Mouse (Mus musculus) heart, postnatal 25 days (tissue): ENCODE measurements at regions not wholly inside any gene's neighbourhood (a gene's known extent, or its start where the extent isn't known, plus 50 kb on each side); places are given as distances from the start of the nearest gene placed in this dataset.

Experiments used
- DNase-seq: peaks from one replicate; pipeline ENCODE4 v3.0.0; 2022; ENCODE audit warnings: low spot score
- intact Hi-C: fragments of 180-260 bp; cut with DNase I; formaldehyde crosslinking; loops from one replicate; pipeline ENCODE4 v1.15.1; 2025

DNA sequence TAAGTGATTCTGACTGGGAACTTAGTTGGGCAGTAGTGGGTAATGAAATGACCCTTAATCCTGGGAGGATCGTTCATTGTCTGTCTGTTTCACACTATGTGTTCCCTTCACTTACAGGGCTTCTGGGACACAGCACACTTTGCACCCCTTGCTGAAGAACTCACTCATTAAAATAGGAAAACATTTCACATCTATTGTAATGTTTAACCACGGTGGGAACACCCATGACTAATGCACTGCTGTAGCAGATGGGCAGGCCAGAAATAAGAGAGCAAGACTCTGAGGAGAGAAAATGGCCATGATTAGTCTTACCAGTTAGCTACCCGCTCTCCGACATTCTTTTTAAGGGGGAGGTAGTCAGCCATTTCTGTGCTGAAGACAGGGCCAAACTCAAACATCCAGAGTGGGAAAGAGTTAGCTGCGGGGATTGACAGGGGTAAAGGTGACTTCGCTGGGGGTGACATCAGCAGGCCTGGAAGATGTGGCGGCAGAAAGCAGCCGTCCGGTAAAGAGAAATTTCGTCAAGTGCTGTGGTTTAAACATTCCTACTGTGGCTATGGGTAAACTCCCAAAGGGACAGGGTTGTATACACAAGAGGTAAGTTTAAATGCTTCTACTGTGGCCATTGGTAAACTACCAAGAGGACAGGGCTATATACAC is 167.3 kb upstream of the Agap1 start:
- intact Hi-C loops, result no loop called here
- no peak for DNase-seq

DNA sequence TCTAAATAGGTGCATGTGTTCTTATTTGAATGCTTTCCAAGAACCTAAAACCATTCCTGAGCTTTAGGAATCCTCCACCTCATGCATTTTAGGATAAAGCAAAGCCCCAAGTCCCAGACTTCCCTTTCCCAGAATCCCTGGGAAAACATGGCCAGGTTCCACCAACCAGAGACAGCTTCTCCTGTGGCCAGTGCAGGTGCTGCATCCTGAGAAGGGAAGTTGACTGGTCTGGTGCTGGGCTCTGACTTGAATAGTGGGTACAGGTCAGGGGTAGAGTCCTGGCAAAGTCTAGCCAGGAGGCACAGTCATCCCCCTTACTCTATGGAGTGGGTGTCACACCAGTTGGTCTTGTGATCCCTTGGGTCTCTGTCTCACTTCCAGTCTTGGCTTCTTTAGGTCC is 166.6 kb upstream of the Agap1 start:
- no peak for DNase-seq
- intact Hi-C loops, result no loop called here

DNA sequence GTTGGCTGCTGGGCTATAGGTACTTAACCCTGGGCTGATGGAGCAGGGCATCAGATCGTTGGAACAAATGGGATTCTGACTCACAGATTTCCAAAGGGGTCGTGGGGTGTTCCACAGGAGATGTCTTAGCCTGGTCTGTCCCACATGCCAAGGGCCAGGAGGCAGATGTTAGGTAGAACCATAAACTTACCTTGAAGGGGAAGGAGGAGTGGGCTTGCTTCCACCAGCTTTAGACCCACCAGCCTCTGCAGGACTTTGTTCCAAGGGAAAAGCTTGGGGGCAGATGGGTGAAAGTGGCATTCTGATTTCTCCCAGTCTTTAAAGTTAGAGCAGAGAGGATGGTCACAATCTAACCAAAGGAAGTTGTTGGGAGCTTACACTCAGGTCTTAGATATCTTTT is 165.7 kb upstream of the Agap1 start:
- intact Hi-C loops, result no loop called here
- no peak for DNase-seq

DNA sequence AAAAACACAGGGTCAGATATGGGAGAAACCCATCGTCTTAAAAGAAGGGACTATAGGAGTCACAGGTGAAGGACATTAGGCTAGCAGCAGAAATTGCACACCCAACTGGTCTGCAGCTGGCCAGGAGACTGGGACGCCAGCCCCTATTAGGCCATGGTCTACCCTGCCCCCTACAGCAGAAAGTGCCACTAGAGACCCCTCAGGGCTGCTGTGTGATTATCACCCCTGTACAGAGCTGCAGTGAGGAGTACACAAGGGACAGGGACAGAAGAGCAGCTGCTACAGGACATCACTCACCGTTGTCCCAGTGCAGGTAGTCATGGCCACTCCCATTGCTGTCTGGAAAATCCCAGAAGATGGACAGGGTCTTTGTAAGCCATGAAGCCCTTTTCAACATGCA is 157.9 kb upstream of the Agap1 start:
- DNase-seq, result no peak
- intact Hi-C loops, result no loop called here

DNA sequence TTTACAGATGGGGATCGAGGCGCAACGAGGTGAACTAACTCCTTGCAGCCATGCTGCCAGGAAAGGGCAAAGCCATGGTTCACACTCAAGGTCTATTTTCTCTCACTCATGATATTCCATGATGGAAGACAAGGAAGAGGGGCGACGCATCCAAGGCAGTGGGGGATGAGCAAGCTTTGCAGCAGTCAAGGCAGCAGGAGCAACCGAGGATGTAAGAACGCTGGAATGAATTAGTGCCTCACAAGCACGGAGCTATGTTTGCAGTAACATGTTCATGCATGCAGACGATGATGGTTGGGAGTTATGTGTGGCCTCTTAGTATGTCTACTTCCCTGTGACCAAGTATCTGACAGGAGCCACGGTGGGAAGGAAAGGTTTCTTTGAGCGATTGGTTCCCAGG is 156.8 kb upstream of the Agap1 start:
- DNase-seq, result no peak
- intact Hi-C loops, result no loop called here

DNA sequence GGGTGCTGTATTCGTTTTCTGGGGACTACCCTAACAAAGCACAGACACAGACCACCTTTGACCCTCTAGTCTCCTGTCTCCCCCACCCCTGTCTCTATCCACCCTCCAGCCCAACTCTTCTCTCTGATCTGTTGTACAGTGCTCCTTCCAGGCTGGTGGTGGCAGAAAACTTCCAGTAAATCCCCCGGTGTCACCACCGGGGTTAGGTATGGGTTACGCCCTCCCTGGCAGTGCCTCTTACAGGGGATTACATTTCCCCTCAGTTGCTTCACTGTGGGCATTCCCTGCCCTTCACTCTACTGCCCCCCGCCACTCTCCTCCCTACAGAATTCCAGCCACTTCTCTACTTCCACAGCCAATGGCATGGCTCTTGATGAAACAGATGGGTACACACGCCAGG is 153.5 kb upstream of the Agap1 start:
- no peak for DNase-seq
- intact Hi-C loops, result no loop called here

DNA sequence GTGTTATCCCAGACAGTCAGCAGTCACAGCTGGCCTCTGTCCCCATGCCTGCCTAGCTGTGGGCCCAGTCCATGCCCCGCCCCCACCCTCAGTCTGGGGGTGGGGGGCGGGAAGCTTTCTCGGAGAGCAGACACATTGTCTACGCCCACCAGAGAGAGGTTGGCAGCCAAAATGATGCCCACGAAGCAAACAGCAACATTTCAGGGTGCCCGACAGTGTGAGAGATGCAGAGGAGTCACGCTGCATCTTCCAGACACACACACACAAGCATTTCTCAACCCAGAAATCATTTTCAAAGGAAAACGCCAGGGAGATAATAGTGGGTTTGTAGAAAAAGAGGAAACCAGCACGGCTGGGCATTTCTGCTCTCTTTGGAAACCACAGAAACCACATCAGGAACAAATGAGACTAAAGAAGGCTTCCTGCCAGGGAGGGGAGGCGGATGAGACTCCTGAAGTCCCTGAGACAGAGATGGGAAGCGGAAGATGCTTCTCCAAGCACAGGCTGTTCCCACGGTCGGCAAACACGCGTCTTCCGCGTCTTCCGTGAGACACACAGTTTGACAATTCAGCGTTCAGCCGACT is 152.1 kb upstream of the Agap1 start:
- no peak for DNase-seq

DNA sequence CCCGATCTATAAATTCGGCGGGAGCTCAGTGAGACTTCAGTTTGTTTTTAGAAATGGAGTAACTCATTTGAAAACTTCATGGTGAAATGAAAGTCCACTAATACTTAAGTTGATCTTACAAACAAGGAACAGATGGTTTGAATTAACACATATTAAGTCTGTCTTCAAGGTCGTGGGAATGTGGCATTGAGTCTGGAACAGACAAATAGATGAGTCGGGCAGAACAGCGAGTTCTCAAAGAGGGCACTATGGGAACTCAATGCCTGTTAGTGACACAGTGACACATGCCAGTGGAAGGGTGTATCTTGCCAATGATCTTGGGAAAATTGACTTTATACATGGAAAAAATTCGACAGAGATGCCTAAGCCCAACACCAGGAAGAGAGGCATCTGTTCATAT is 149.4 kb upstream of the Agap1 start:
- DNase-seq, result no peak
- intact Hi-C loops, result no loop called here

More for the DNA sequence above, 152.1 kb upstream of the Agap1 start:
- intact Hi-C loops, result no loop called here

DNA sequence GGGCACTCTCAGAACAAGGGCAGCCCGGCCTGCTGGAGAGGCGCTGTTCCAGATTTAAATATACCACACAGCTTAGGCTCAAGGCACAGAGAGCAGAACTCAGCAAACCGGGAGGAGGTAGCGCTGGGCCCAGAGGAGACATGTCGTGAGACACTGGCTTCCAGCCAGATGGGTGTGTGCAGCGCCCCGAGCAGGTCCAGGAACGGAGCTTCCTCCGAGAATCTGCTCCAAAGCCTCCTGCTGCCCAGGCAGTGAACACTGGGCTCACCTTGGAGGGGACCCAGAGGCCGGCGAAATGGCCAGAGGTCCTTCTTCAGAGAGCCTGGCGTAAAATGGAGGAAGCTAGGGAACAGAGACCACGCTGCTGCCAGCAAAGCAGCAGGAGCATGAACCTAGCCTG is 145.8 kb upstream of the Agap1 start:
- intact Hi-C loops, result no loop called here
- DNase-seq, result peak; percentile 17

DNA sequence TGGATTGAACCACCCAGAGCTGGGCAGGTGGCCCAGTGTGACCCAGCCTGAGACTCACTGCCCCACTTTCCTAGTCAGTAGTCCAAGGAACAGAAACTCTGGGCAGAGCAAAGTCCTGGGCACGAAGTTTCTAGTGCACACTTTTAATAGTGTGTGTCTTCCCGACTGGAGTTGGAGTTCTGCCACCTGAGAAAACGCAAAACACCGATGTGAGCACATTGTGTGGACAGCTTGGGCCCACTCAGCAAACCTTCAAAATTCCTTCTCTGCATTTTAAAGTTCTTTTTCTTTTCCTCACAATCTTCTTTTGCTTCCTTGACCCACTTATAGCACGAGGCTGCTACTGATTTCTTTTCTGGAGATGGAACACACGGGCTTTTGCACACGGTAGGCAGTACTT is 141.5 kb upstream of the Agap1 start:
- intact Hi-C loops, result no loop called here

DNA sequence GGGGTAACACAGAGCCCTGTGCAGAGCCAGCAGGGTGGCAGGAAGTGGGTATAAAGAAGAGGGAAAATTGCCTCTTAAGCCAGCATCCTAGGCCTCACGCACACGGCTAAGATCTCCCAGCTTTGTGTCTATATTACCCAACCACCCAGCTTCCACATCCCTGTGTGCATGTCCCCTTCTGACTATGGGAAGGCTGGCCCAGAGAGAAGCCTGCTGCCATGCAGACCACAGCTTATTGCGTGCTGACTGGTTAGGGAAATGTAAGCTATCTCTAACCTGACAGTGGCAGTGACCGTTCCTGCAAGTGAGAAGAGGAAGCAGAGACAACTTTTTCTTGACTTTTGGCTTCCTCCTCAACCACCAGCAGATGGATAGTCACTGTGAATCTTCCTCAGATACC is 136.7 kb upstream of the Agap1 start:
- intact Hi-C loops, result no loop called here
- no peak for DNase-seq

More for the DNA sequence above, 141.5 kb upstream of the Agap1 start:
- no peak for DNase-seq

DNA sequence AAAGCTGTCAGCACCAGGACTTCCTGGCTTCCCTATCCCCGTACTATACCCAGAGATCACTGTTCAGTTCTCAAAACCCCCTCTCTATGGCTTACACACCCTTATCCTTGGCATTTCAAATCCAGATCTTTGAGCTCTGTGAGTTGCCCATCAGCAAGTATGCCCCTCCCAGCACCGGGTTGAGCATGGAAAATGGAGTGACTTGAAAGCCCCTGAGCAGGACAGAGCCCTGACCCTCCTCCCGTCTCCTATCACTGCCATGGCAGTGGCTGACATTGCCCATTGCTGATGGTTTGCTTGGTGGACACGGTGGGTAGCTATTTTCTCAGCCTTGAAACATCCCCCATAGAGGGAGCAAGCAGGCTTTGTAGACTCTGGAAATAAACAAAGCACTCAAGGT is 135.9 kb upstream of the Agap1 start:
- no peak for DNase-seq
- intact Hi-C loops, result no loop called here

DNA sequence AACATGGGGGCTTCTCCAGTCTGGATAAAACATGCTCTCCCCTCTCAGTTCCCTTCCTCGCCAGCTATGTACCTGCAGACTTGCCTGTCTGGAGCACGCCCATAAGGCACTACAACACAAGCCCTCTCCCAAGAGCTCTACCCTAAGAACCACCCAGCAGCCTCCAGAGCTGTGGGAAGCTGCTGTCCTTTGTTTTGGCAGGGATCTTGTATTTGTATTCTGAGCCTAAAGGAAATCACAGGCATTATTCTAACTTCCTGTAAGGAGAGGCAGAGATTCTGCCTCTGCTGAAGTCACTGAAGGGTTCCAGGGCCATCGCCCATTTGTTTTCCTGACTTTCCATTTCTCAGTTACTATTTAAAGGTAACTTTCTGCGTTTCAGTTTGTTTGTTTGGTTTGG is 132.0 kb upstream of the Agap1 start:
- intact Hi-C loops, result loop anchor here (1.0 to 5.0 kb wide), 5 partner anchors 85 to 310 kb away; no protein-coding TSS in a partner anchor

DNA sequence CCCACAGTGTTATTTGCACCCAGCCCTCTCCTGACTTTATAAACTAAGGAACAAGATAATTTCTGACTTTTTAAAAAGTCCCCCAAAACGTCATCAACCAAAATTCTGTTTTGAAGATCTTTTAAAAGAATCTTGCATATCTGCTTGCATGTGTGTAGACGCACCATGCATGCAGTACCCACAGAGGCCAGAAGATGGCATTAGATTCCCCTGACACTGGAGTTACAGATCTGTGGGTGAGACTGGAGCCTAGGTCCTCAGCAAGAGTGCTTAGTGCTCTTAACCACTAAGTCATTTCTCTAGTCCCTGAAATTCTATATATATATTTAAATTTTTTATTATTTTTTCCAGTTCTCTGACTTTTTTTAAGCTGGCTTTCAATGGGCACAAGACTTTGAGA is 131.5 kb upstream of the Agap1 start:
- intact Hi-C loops, result loop anchor here (1.0 to 5.0 kb wide), 5 partner anchors 86 to 309 kb away; no protein-coding TSS in a partner anchor
- DNase-seq, result no peak

More for the DNA sequence above, 132.0 kb upstream of the Agap1 start:
- no peak for DNase-seq

DNA sequence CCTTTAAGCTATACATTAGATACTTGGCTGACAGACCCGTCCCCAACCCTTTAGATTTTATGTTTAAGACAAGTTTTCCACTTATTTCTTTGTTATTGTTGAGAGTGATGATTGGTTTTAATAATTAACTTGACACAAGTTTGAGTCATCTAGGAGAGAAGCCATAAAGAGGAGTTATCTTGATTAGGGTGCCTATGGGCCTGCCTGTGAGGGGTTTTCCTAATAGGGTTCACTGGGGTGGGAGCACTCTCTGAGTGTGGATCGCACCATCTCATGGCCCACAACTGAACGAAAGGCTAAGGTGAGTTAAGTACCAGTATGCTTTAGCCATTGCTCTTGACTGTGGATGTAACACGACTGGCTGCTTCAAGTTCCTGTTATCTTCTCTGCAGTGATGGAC is 123.3 kb upstream of the Agap1 start:
- no peak for DNase-seq
- intact Hi-C loops, result no loop called here

DNA sequence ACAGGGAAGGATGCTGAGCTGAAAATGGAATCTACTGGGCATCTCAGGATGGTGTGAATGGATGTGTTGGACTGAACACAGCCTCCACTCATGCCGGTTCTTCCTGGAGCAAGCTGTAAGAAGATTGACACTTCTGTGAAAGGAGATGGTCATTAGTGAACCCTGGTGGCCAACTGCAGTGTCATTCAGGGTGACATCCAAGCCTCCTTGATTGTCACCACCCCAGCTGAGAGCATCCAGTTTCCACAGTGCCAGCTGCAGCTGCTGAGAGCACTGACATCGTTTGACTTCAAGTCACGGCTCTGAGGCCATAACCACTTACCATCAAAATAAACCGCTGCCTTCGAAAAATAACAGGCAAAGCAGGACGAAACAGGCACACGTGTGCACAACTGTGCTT is 121.9 kb upstream of the Agap1 start:
- DNase-seq, result no peak
- intact Hi-C loops, result no loop called here

DNA sequence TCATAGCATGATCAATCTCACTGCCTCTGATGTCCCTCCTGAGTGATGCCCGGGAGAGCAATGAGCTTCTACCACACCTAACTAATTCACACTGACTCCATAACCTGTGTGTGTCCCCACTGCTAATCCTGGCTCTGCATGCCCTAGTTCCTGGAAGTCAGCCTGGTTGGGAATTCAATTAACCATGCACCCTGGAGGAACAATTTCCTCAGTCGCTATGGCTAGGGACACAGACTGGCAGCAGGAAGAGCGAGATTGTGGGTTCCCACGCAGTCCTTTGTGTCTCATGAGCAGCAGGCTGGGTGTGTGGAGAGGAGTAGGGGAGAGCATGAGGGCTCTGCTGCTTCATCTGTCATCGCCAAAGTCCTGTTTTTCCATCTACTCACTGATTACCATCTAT is 116.7 kb upstream of the Agap1 start:
- intact Hi-C loops, result no loop called here
- DNase-seq, result no peak

DNA sequence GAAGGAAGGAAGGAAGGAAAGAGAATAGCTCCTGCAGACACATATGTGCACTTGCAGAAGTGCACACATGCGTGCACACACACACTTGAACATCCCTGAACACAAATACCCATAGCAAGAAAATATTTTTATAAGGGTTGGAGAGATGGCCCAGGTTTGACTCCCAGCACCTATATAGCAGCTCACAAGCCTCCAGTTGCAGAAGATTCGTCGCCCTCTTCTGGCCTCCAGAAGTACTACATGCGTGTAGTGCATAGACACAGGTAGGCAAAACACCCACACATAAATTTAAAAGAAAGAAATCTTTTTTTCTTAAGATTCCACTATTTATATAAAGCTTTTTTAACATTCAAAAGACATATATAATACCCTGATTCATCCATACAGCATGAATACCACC is 111.8 kb upstream of the Agap1 start:
- DNase-seq, result no peak
- intact Hi-C loops, result loop anchor here (5.0 kb wide), 2 partner anchors 180 to 290 kb away; no protein-coding TSS in a partner anchor

DNA sequence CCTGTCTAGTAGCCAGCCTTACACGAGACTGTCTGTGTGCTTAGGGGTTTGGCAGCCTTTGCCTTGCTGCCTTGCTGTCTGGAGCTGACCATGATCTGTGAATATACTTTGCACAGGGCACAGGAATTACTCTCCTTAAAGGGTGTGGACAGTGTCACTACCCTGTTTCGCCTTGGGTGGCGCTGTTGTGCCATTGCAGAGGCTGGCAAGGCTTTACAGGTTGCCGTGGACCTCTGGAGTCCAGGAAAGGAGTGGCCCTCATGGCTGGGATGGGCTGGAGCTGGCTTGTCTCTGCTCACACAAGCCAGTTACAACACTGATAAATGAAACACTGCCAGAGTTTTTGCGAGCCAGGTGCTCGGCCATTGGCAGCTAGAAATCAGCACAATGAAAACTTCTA is 110.1 kb upstream of the Agap1 start:
- DNase-seq, result peak; percentile 4
- intact Hi-C loops, result loop anchor here (5.0 kb wide), 2 partner anchors 178 to 288 kb away; no protein-coding TSS in a partner anchor

DNA sequence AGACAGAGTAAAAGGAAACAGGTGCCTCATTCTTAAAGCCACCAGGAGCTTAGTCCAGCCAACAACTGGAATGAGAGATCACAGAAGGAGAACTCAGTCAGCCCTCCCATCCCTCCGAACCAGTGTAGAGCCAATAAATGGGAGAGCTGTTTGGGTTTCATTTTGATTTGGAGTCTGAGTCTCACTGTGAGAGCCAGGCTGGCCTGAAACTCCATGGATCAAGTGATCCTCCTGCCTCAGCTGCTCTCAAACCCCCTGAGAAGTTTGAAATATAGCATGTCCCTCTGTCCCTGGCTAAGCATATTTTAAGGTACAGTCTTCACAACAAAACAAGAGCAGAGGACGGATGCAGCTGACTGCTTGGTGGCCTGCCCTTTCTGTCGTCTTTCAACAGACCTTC is 107.3 kb upstream of the Agap1 start:
- DNase-seq, result no peak
- intact Hi-C loops, result no loop called here

DNA sequence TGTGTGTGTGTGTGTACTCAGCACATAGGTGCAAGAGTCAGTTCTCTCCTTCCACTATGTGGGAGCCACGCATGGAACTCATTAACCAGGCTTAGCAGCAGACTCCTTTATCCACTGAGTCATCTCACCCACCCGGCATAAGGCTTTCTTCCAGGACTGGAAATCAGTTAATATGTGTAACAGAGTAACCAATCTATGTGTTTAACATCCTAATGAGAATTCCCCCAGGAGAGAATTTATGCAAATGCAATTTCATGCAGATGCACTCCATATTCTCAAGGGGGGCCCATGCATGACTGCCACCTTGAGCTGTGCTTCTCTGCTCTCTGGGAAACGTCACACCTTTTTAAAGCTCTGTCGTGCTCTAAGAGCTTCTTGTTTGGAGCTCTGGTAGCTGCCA is 101.7 kb upstream of the Agap1 start:
- intact Hi-C loops, result no loop called here
- DNase-seq, result no peak

DNA sequence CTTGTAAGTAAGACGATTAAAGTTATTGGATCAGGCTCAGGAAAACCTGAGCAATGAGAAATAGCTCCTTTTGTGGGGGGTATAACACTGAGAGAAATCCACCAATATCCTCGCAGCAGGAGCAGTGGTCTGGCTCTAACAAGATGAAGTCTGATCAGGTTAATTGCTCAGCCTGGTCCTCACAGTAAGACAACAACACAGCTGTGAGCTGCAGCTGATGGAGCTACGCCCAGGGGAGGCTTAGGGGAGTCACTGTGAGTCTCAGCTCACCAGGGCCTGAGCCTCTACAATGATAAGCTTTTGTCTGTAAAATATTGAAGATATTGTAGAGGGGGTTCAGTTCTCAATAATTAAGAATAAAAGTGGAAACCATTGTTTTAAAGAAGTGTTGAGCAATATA is 95.3 kb upstream of the Agap1 start:
- intact Hi-C loops, result no loop called here

More for the DNA sequence above, 95.3 kb upstream of the Agap1 start:
- no peak for DNase-seq
